Mouse (Mus musculus) neural tube, embryonic 13.5 days (tissue): ENCODE data around the gene Sart3. TPM values are rescaled to one million over a fixed set of nuclear protein-coding genes. Genes with fewer than 3 reads are reported as not detected.

Experiments
- ATAC-seq: fragments of 200-750 bp; cut with Nextera tagmentation; 2 replicates; pipeline ENCODE4 v1.8.0; 2017; ENCODE audit warnings: low read depth, mild to moderate bottlenecking, moderate TSS enrichment, moderate library complexity
- H3K27ac ChIP-seq: fragments of 300-500 bp; sonication (generic); replicated peaks from 2 replicates; pipeline ENCODE4 v1.5.1; 2015; ENCODE audit warnings: moderate library complexity, mild to moderate bottlenecking, inconsistent platforms
- H3K27me3 ChIP-seq: fragments of 300-500 bp; sonication (generic); 2 replicates; pipeline ENCODE4 v1.6.1; 2015; ENCODE audit warnings: mild to moderate bottlenecking, inconsistent platforms
- H3K36me3 ChIP-seq: fragments of 300-500 bp; sonication (generic); 2 replicates; pipeline ENCODE4 v1.6.1; 2015; ENCODE audit warnings: mild to moderate bottlenecking, inconsistent platforms
- H3K4me1 ChIP-seq: fragments of 300-500 bp; sonication (generic); replicated peaks from 2 replicates; pipeline ENCODE4 v1.6.1; 2015; ENCODE audit warnings: inconsistent platforms
- H3K4me2 ChIP-seq: fragments of 300-500 bp; sonication (generic); 2 replicates; pipeline ENCODE4 v1.6.1; 2015; ENCODE audit warnings: inconsistent platforms, mild to moderate bottlenecking, moderate library complexity
- H3K4me3 ChIP-seq: fragments of 300-500 bp; sonication (generic); 2 replicates; pipeline ENCODE4 v1.5.1; 2015; ENCODE audit warnings: mild to moderate bottlenecking, inconsistent platforms
- H3K9ac ChIP-seq: fragments of 300-500 bp; sonication (generic); 2 replicates; pipeline ENCODE4 v1.6.1; 2015; ENCODE audit warnings: moderate library complexity, mild to moderate bottlenecking, inconsistent platforms
- H3K9me3 ChIP-seq: fragments of 300-500 bp; sonication (generic); 2 replicates; pipeline ENCODE4 v1.6.1; 2016; ENCODE audit warnings: inconsistent platforms
- WGBS: fragments of 180-500 bp; shearing (Covaris S2); methylation state at CpG from one replicate; pipeline ENCODE4 v1.1.7; 2015; 5-methylcytosine and 5-hydroxymethylcytosine counted together
- polyA plus RNA-seq: library from polyadenylated mRNA; unstranded; fragments of >200 nt; fragmentation: Nextera tagmentation; extraction: Ambion mirVana; gene quantifications from 2 replicates; pipeline ENCODE4 v1.2.1, GENCODE M21; 2015

The Sart3 gene
- polyA plus RNA-seq, 1 experiment from 2014 or later: 45.5 TPM

DNA sequence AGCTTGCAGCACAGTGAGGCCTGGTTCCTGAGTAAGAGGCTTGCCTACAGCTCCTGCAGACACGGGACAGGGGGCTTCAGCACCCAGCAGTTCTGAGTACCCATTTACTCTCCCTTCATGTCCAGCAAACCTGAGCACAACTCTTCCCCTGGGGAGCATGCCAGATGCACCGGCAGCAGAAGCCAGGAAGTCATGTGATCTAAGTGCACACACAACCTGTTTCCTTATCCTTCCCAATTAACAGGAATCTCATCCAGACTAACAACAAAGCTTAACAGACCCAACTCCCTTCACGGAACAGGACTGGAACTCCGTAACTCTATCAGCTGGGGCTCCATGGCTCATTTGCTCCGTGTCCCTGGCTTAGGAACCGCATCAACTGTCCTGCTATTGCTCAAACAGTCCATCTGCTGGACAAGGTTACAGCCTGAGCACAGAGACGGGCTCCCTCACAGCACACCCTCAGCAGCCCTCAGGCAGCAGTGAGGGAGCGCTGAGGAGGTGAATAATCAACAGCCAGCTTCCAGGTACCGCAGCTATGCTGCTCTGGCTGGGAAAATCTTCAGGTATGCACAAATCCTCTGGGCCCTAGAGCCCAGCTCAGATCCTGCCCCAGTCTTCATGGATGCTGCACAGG is 20.7 kb downstream of the Sart3 start:
- no peaks in the 10 kb centered on the region for H3K27me3 ChIP-seq
- H3K36me3 ChIP-seq: peaks cover 99% of the 10 kb centered on the region
- H3K4me2 ChIP-seq: no peak overlapping the region
- H3K9ac ChIP-seq: no peak overlapping the region
- no peak overlapping the region for H3K27ac ChIP-seq
- H3K4me1 ChIP-seq: no peaks in the 10 kb centered on the region
- no peaks in the 10 kb centered on the region for H3K9me3 ChIP-seq
- H3K4me3 ChIP-seq: no peak overlapping the region
- 89% methylated on average over 9 of the region's 9 CpGs for WGBS
- ATAC-seq: no peak

DNA sequence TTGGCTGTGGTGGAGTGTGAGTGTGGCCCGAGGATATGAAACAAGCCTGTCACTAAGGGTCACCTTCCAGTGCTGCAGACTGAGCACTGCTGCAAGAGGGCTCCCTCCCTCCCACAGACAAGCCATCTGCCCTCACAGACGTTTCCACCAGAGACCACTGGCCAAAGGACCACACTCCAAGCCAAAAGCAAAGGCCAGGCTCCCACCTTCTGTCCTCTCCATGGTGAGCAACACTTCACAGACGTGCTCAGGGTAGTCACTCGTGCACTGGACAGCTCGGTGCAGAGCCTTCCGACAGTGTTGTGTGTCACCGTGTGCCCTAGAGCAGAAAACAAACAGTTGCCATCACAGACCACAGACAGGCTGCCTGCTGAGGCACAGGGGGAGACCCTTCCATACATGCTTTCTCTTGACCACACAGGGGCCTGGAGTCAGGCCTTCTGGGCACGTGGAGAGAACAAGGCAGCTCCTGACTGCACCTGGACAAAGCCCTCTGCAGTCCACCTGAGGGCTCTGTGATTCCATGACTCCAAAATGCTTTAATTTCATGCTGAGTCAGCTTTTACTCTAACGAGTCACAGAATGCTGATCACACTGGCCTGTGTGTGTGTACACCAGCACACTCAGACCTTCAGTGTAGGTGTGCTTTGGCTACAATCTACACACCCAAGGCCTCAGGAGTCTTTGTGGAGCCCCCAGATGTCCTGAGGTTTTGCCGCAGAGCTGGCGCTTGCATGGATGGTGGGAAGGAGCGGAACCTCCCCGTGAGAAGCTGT is 23.6 kb downstream of the Sart3 start:
- no peak overlapping the region for H3K9ac ChIP-seq
- no peak overlapping the region for H3K4me3 ChIP-seq
- no peak overlapping the region for H3K4me2 ChIP-seq
- ATAC-seq: no peak
- no peak overlapping the region for H3K27ac ChIP-seq
- no peaks in the 10 kb centered on the region for H3K27me3 ChIP-seq
- H3K4me1 ChIP-seq: no peaks in the 10 kb centered on the region
- 95% methylated on average over 13 of the region's 13 CpGs for WGBS
- H3K9me3 ChIP-seq: no peaks in the 10 kb centered on the region
- peaks cover 99% of the 10 kb centered on the region for H3K36me3 ChIP-seq

DNA sequence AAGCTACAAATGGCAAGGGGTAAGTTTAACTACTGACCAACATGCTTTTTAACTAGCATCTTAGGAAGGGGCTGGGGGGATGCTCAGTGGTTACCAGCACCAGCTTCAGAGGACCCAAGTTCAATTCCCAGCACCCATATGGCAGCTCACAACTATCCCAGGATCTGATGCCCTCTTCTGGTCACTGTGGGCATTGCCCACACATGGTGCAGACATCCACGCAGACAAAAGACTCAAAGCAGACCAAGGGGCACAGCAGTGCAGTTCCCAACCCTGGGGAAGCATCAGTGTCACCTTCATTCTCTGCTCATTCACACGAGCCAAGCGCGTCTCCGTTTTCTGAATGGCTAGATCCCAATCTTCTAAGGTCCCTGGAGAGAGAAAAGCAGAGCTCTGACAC is 24.7 kb downstream of the Sart3 start:
- WGBS: 98% methylated on average over 5 of the region's 5 CpGs
- Histone ChIP-seq H3K9me3 (no peaks in the 10 kb centered on the region), H3K9ac (no peak overlapping the region), H3K27ac (no peak overlapping the region), H3K4me3 (no peak overlapping the region), H3K4me1 (no peaks in the 10 kb centered on the region), H3K4me2 (no peak overlapping the region), H3K36me3 (peaks cover 99% of the 10 kb centered on the region), H3K27me3 (no peaks in the 10 kb centered on the region)
- ATAC-seq: no peak

DNA sequence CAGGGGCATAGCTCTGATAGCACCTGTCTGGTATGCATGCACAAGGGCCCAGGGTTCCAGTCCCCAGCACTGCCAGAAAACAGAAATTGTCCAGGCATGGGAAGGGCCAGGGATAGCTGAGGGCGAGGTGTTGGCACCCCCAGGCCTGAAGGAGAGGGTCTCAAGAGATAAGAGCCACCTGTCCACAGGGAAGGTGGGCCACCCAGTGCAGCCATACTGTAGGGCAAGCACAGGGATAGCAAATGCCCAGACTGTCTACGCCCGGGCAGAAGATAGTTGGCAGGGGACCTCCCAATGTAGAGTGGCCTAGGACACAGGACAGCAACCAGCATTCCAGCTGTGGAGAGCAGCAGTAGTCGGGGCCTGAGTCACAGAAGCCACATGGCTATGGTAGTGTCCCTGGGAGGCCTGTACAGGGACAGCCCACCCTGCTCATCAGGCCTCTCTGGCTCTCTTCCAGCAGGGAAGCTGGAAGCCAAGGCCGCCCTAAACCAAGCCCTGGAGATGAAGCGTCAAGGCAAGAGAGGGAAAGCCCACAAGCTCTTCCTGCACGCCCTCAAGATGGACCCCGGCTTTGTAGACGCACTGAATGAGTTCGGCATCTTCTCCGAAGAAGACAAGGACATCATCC is 34.6 kb downstream of the Sart3 start:
- ATAC-seq: no peak
- H3K9me3 ChIP-seq: no peaks in the 10 kb centered on the region
- H3K4me1 ChIP-seq: peaks cover 22% of the 10 kb centered on the region
- no peak overlapping the region for H3K4me2 ChIP-seq
- 92% methylated on average over 11 of the region's 11 CpGs for WGBS
- H3K27me3 ChIP-seq: no peaks in the 10 kb centered on the region
- peaks cover 50% of the 10 kb centered on the region for H3K36me3 ChIP-seq
- no peak overlapping the region for H3K4me3 ChIP-seq
- H3K9ac ChIP-seq: no peak overlapping the region
- no peak overlapping the region for H3K27ac ChIP-seq

GRCm38 (mm10) chr5:113736522-113737164 is 35.7 kb downstream of the Sart3 start:
- H3K9ac ChIP-seq: peak overlapping the region; percentile 77
- H3K4me2 ChIP-seq: peak overlapping the region; percentile 80
- ATAC-seq: no peak
- peak overlapping the region; percentile 64 for H3K4me3 ChIP-seq
- no peaks in the 10 kb centered on the region for H3K27me3 ChIP-seq
- 39% methylated on average over 15 of the region's 15 CpGs for WGBS
- H3K9me3 ChIP-seq: no peaks in the 10 kb centered on the region
- H3K36me3 ChIP-seq: peaks cover 40% of the 10 kb centered on the region
- peaks cover 22% of the 10 kb centered on the region for H3K4me1 ChIP-seq
- peak overlapping the region; percentile 96 for H3K27ac ChIP-seq

GRCm38 (mm10) chr5:113736113-113736502 is 36.2 kb downstream of the Sart3 start:
- Histone ChIP-seq H3K27me3 (no peaks in the 10 kb centered on the region), H3K9ac (peak overlapping the region; percentile 77), H3K9me3 (no peaks in the 10 kb centered on the region), H3K36me3 (peaks cover 34% of the 10 kb centered on the region), H3K4me3 (peak overlapping the region; percentile 64), H3K27ac (peak overlapping the region; percentile 96), H3K4me1 (peaks cover 22% of the 10 kb centered on the region), H3K4me2 (peak overlapping the region; percentile 80)
- WGBS: 3% methylated on average over 10 of the region's 10 CpGs
- peak; percentile 0; the same call in 1 of the 2 replicates for ATAC-seq

GRCm38 (mm10) chr5:113735345-113736112 is 36.8 kb downstream of the Sart3 start, which contains the start of gene Ficd:
Gene Ficd (plus strand): TSS chr5:113735803.
- peak within 1 kb of the TSS; percentile 80 for H3K4me2 ChIP-seq
- peak; percentile 96 for ATAC-seq
- H3K9ac ChIP-seq: peak within 1 kb of the TSS; percentile 77
- no peaks in the 10 kb centered on the region for H3K27me3 ChIP-seq
- H3K4me3 ChIP-seq: peak within 1 kb of the TSS; percentile 64
- H3K4me1 ChIP-seq: peaks cover 27% of the 10 kb centered on the region
- peaks cover 29% of the 10 kb centered on the region for H3K36me3 ChIP-seq
- no peaks in the 10 kb centered on the region for H3K9me3 ChIP-seq
- H3K27ac ChIP-seq: peak within 1 kb of the TSS; percentile 96
- WGBS: 1% methylated on average over 71 of the region's 71 CpGs

GRCm38 (mm10) chr5:113735023-113735344 is 37.3 kb downstream of the Sart3 start:
- H3K9ac ChIP-seq: peak overlapping the region; percentile 70
- peaks cover 33% of the 10 kb centered on the region for H3K4me1 ChIP-seq
- peak; percentile 51 for ATAC-seq
- peak overlapping the region; percentile 96 for H3K27ac ChIP-seq
- peak overlapping the region; percentile 64 for H3K4me3 ChIP-seq
- H3K9me3 ChIP-seq: no peaks in the 10 kb centered on the region
- peak overlapping the region; percentile 80 for H3K4me2 ChIP-seq
- WGBS: 32% methylated on average over 7 of the region's 7 CpGs
- no peaks in the 10 kb centered on the region for H3K27me3 ChIP-seq
- peaks cover 23% of the 10 kb centered on the region for H3K36me3 ChIP-seq

DNA sequence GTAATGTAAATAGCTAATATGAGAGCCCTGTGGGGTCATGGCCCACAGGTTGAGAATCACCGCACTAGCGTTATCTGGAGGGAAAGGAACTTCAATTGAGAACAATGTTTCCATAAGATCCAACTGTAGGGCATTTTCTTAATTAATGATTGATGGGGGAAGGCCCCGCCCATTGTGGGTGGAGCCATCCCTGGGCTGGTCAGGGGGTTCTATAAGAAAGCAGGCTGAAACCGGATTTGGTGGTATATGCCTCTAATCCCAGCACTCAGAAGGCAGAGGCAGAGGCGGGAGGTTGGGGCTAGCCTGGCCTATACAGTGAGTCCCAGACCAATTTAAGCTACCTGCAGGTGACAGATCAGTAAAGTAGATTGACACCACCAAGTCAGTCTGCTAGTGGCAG is 37.9 kb downstream of the Sart3 start:
- Histone ChIP-seq H3K27me3 (no peaks in the 10 kb centered on the region), H3K4me1 (peaks cover 33% of the 10 kb centered on the region), H3K9ac (no peak overlapping the region), H3K27ac (no peak overlapping the region), H3K36me3 (peaks cover 17% of the 10 kb centered on the region), H3K4me3 (no peak overlapping the region), H3K4me2 (no peak overlapping the region), H3K9me3 (no peaks in the 10 kb centered on the region)
- ATAC-seq: no peak
- WGBS: 71% methylated on average over 5 of the region's 5 CpGs

DNA sequence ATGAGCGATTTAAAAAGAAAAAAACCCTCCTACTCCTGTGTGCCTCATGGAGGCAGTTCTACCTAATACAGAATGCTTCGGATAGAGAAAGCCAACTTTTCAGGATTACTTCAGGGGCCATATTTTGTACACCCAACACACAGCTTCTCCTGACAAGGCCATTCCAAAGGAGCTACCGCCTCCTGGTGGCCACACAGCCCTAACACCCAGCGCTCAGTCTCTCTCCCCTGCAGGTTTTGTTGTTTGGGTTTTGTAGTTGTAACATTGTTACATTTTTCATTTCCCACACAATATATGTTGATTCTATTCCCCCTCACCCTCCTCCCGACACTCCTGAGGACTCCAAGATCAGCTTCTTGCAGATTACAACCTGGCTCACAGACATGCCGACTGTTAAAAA is 40.1 kb downstream of the Sart3 start:
- no peak overlapping the region for H3K9ac ChIP-seq
- no peak overlapping the region for H3K4me3 ChIP-seq
- H3K36me3 ChIP-seq: no peaks in the 10 kb centered on the region
- no peak for ATAC-seq
- no peak overlapping the region for H3K27ac ChIP-seq
- H3K4me1 ChIP-seq: peaks cover 28% of the 10 kb centered on the region
- no peaks in the 10 kb centered on the region for H3K27me3 ChIP-seq
- 33% methylated on average over 6 of the region's 6 CpGs for WGBS
- no peak overlapping the region for H3K4me2 ChIP-seq
- no peaks in the 10 kb centered on the region for H3K9me3 ChIP-seq

DNA sequence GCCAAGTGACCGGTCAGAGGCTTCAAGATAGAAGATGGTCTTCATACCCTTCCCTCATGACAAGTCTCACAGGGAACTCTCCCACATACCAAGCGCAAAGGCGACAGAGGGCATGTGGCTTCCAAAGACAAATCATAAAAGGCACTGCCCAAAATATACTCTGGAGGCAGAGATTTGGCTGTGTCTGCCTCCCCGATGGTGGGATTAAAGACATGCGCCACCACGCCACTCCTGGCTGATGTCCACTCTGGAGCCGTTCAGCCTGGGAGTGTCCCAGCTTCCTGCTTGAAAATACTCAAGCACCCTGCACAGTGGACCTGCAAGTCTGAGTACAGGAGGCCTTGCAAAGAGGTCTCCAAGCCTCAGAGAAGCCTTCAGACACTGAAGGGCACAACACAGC is 41.1 kb downstream of the Sart3 start:
- Histone ChIP-seq H3K36me3 (no peaks in the 10 kb centered on the region), H3K9ac (no peak overlapping the region), H3K27me3 (peaks cover 6% of the 10 kb centered on the region), H3K4me1 (peaks cover 18% of the 10 kb centered on the region), H3K4me2 (no peak overlapping the region), H3K27ac (0 out of 2 replicates have a peak overlapping the region, but pooled peaks have one; percentile 1), H3K4me3 (no peak overlapping the region), H3K9me3 (no peaks in the 10 kb centered on the region)
- no peak for ATAC-seq
- WGBS: 92% methylated on average over 7 of the region's 7 CpGs
